Mouse (Mus musculus): ENCODE results near the gene Lasp1. TPM values are rescaled to one million over a fixed set of nuclear protein-coding genes. Genes with fewer than 3 reads are reported as not detected.
A peak's percentile ranks its signal among the peaks of the same experiment; 100 is the strongest.

Lasp1 gene
- 27.5 and 31.2 TPM in 2 replicates for polyA plus RNA-seq (2015; fragmentation: Nextera tagmentation; extraction: Ambion mirVana)

DNA sequence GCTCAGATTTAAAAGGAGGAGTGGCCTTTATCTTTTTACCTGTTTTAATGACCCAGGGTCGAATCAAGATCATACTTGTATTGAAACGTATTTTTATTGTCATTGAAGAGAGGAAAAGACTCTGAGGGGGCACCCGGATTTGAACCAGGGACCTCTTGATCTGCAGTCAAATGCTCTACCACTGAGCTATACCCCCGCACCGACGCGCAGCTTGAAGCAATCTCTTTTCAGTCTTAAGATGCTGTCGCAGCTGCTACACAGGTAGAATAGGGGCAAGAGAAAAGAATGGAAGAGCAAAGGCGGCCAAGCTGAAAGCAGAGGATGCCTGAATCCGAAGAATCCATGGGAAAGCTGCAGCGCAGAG, at the start of gene Lasp1:
TSS of gene Lasp1 (plus strand) at position 219 of the 364 bp plus-strand sequence.
- Histone ChIP-seq H3K4me1 (replicated peaks) (peaks cover 60% of the 10 kb centered on the region), H3K36me3 (no peaks in the 10 kb centered on the region), H3K9me3 (replicated peaks) (no peaks in the 10 kb centered on the region), H3K9ac (peak within 1 kb of the TSS; percentile 81), H3K4me3 (replicated peaks) (peak within 1 kb of the TSS; percentile 77), H3K27ac (peak within 1 kb of the TSS; percentile 89), H3K27me3 (0 out of 2 replicates have a peak, but pooled peaks cover 7% of the 10 kb centered on the region), H3K4me2 (peak within 1 kb of the TSS; percentile 96)
- DNase-seq, result peak; percentile 76
- peak; percentile 36 for ATAC-seq (ENCODE audit: low read depth)
- 0% methylated on average over 11 of the region's 11 CpGs for WGBS (ENCODE audit: insufficient replicate concordance)

DNA sequence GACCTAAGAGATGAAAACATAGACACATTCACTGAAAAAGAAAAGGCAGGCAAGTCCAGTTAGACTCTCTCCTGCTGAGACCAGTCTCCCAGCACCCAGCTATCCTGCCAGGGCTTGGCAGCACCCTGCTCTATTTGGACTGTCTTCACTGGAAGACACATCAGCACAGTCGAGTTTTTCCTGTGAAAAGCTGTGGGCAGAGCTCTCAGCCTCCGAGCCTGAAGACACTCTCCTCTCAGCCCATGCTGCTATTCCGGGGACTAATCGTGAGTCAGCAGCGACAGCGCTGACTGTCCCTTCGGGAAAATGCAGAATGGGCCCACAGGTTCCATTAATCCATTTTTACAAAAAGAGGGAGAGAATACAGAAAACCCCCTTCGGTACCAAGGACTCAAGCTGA, 45.5 kb upstream of the Lasp1 start:
- DNase-seq, result no peak
- H3K36me3 ChIP-seq, result peaks cover 92% of the 10 kb centered on the region
- no peaks in the 10 kb centered on the region for H3K27me3 ChIP-seq
- H3K9me3 ChIP-seq (replicated peaks), result peaks cover 5% of the 10 kb centered on the region; the same call in 1 of the 2 replicates
- no peak overlapping the region for H3K9ac ChIP-seq
- H3K4me2 ChIP-seq, result no peak overlapping the region
- H3K4me1 ChIP-seq (replicated peaks), result peaks cover 18% of the 10 kb centered on the region
- H3K27ac ChIP-seq, result no peak overlapping the region
- no peak for ATAC-seq (ENCODE audit: low read depth)
- 86% methylated on average over 8 of the region's 8 CpGs for WGBS (ENCODE audit: insufficient replicate concordance)
- no peak overlapping the region for H3K4me3 ChIP-seq (replicated peaks)

DNA sequence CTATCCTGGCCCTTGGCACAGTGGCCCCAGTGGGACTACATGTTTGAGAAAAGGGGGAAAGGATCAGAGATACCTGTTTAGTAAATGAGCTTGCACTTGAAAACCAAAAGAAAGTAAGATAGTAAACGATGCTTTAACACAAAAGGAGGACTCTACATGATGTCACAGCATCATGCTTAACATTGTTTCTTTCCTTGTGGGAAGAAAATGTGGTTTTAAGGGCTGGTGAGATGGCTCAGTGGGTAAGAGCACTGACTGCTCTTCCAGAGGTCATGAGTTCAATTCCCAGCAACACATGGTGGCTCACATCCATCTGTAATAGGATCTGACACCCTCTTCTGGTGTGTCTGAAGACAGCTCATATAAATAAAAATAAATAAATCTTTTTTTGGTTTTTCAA, 40.7 kb upstream of the Lasp1 start:
- Histone ChIP-seq H3K9ac (no peak overlapping the region), H3K9me3 (replicated peaks) (no peaks in the 10 kb centered on the region), H3K27ac (no peak overlapping the region), H3K4me1 (replicated peaks) (peaks cover 9% of the 10 kb centered on the region), H3K4me2 (no peak overlapping the region), H3K27me3 (no peaks in the 10 kb centered on the region), H3K4me3 (replicated peaks) (no peak overlapping the region), H3K36me3 (peaks cover 89% of the 10 kb centered on the region)
- WGBS (ENCODE audit: insufficient replicate concordance), result 69% methylated on average over 1 of the region's 1 CpGs
- ATAC-seq (ENCODE audit: low read depth) (no peak), DNase-seq (no peak)

DNA sequence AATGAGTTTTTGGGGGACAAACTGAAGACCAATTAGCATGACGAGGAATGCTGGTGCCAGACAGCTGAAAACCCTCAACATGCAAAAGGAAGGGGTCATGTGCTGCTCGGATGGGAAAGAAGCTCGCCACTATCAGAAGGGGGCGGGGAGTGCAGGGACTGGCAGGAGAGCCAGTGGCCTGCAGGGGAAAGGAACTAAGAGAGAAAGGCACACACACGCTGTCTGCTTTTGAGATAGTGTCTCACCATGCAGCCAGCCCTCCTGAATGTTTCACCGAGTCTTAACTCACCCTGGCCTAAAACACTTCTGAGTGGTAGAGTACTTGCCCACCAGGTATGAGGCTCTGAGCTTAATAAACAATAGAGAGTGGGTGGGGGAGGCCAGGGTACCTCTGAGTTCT, 39.9 kb upstream of the Lasp1 start:
- DNase-seq (no peak), ATAC-seq (ENCODE audit: low read depth) (no peak)
- no peak overlapping the region for H3K27ac ChIP-seq
- H3K4me1 ChIP-seq (replicated peaks), result peaks cover 9% of the 10 kb centered on the region
- H3K36me3 ChIP-seq, result peaks cover 86% of the 10 kb centered on the region
- H3K27me3 ChIP-seq, result no peaks in the 10 kb centered on the region
- no peak overlapping the region for H3K4me2 ChIP-seq
- H3K9ac ChIP-seq, result no peak overlapping the region
- 63% methylated on average over 6 of the region's 6 CpGs for WGBS (ENCODE audit: insufficient replicate concordance)
- no peak overlapping the region for H3K4me3 ChIP-seq (replicated peaks)
- H3K9me3 ChIP-seq (replicated peaks), result no peaks in the 10 kb centered on the region

DNA sequence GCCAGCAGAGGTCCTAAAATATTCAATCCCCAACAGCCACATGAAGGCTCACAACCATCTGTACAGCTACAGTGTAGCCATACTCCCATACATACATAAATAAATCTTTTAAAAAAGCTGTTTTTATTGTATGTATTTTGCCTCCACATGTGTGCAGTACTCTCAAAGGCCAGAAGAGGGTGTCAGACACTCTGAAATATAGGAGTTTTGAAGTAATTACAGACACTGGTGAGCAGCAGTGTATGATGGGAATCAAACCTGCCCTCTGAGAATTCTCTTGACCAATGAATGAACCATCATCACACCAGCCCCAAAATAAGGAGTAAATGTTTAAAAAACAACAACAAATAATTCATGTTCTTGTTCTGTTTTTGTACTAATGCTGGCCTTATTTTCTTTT, 37.2 kb upstream of the Lasp1 start:
- DNase-seq, result no peak
- Histone ChIP-seq H3K4me1 (replicated peaks) (peaks cover 20% of the 10 kb centered on the region), H3K4me3 (replicated peaks) (no peak overlapping the region), H3K36me3 (peaks cover 64% of the 10 kb centered on the region), H3K9ac (no peak overlapping the region), H3K27ac (no peak overlapping the region), H3K27me3 (no peaks in the 10 kb centered on the region), H3K4me2 (no peak overlapping the region), H3K9me3 (replicated peaks) (no peaks in the 10 kb centered on the region)
- no peak for ATAC-seq (ENCODE audit: low read depth)

DNA sequence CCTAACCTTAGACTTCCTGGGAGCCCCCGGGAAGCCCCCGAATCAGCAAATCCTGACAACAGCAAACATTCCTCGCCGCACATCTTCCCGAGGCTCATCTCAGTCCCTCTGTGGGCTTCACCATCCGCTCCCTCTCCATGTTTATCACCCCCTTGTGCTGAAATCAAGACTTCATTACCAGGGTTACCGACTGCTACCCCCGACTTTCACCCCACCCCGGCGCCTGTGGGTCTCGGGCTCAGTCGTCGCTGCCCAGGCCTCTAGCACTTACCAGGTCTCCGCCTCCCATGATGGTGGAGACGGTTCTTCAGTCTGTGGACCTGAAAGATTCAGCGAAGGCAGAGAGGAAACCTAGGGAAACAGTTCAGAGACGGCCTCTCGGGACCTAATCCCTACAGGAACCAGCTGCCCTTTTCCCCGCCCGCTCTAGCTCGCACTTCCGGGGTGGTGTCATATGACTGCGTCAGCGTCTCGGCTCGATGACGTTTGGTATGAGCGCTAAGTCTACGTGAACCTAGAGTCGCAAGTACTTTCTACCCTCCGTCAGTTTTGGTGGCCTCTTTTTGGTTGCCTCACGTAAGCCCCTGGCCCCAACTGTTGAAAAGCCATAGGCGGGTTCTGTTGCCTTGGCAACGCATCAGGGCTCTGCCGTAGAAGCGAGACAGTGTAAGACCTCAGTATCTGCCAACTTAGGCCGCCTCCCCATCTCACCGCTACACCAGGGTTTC, 32.5 kb upstream of the Lasp1 start, which contains the start of gene Cwc25:
TSS of gene Cwc25 (minus strand) at position 403 of the 728 bp plus-strand sequence.
- H3K27me3 ChIP-seq, result no peaks in the 10 kb centered on the region
- H3K4me2 ChIP-seq, result peak within 1 kb of the TSS; percentile 80
- peak within 1 kb of the TSS; percentile 90 for H3K9ac ChIP-seq
- under 1% methylated on average over 38 of the region's 38 CpGs for WGBS (ENCODE audit: insufficient replicate concordance)
- peaks cover 23% of the 10 kb centered on the region for H3K36me3 ChIP-seq
- peak within 1 kb of the TSS; percentile 85 for H3K4me3 ChIP-seq (replicated peaks)
- H3K27ac ChIP-seq, result peak within 1 kb of the TSS; percentile 93
- ATAC-seq (ENCODE audit: low read depth) (peak; percentile 96), DNase-seq (peak; percentile 90)
- H3K4me1 ChIP-seq (replicated peaks), result peaks cover 21% of the 10 kb centered on the region
- no peaks in the 10 kb centered on the region for H3K9me3 ChIP-seq (replicated peaks)

DNA sequence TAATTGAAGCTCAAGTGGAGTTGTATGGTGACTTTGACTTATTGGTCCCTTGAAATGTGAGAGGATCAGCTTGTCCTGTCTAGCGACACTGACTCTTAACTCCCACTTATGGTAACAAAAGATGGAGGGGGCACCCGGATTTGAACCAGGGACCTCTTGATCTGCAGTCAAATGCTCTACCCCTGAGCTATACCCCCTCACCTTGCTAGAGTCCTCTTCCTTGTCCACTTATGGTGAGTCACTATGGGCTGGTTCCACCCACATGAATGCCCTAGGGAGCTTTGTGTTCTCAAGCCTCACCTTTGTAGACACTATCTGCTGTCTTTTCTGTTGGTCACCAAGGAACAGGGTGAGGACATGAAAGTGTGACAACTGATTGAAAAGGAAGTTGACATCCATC, 29.1 kb upstream of the Lasp1 start:
- no peak for ATAC-seq (ENCODE audit: low read depth)

DNA sequence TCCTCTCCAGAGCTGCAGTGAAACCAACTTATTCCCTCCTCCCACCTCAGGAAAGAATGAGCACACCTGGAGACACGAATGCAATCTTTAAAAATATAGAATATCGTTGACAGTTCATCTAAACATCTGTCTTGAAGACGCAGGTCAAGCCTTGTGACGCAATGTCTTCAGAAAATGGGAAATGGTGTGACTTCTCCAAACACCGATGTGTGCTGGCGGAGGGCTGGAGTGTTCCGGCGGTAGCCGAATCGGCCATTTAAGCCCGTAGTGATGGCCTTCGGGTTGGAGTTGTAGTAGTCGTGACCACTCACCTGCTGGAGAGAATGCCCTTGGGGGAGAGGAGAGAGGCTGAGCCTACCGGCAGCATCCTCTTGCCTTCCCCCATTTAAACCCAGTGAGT, 27.4 kb upstream of the Lasp1 start:
- ATAC-seq (ENCODE audit: low read depth) (no peak), DNase-seq (no peak)
- Histone ChIP-seq H3K4me2 (no peak overlapping the region), H3K4me1 (replicated peaks) (peaks cover 19% of the 10 kb centered on the region), H3K9me3 (replicated peaks) (no peaks in the 10 kb centered on the region), H3K27ac (no peak overlapping the region), H3K4me3 (replicated peaks) (no peak overlapping the region), H3K9ac (no peak overlapping the region), H3K36me3 (peaks cover 11% of the 10 kb centered on the region), H3K27me3 (no peaks in the 10 kb centered on the region)
- 68% methylated on average over 14 of the region's 14 CpGs for WGBS (ENCODE audit: insufficient replicate concordance)

More for the DNA sequence above, 29.1 kb upstream of the Lasp1 start:
- no peaks in the 10 kb centered on the region for H3K36me3 ChIP-seq
- H3K4me3 ChIP-seq (replicated peaks), result no peak overlapping the region
- H3K4me1 ChIP-seq (replicated peaks), result peaks cover 18% of the 10 kb centered on the region
- DNase-seq, result no peak
- H3K4me2 ChIP-seq, result no peak overlapping the region
- no peaks in the 10 kb centered on the region for H3K27me3 ChIP-seq
- WGBS (ENCODE audit: insufficient replicate concordance), result 19% methylated on average over 2 of the region's 2 CpGs
- no peaks in the 10 kb centered on the region for H3K9me3 ChIP-seq (replicated peaks)
- H3K27ac ChIP-seq, result no peak overlapping the region
- H3K9ac ChIP-seq, result no peak overlapping the region

DNA sequence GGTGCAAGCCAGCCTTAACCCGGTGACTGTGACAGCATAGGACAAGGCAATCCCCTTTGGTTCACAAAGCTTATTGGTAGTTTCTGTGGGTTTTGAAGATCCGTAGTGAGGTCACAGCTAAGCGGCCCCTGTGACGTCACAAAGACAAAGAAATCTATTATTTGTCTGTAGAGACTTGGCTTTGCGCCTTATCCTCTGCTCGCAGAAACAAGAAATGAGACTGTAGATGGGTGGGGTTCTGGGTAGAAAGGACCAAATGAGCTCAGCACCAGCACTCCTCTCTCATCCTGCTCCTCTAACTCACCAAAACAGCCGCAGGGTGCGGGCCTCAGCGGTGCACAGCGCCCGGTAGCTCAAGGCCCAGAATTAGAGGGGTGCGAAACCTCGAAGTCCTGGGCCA, 23.6 kb upstream of the Lasp1 start:
- Histone ChIP-seq H3K4me1 (replicated peaks) (peaks cover 37% of the 10 kb centered on the region), H3K27me3 (no peaks in the 10 kb centered on the region), H3K9ac (no peak overlapping the region), H3K36me3 (peaks cover 49% of the 10 kb centered on the region), H3K9me3 (replicated peaks) (no peaks in the 10 kb centered on the region), H3K4me3 (replicated peaks) (no peak overlapping the region), H3K4me2 (no peak overlapping the region), H3K27ac (no peak overlapping the region)
- no peak for DNase-seq
- 72% methylated on average over 13 of the region's 13 CpGs for WGBS (ENCODE audit: insufficient replicate concordance)
- 0 out of 2 replicates have a peak, but pooled peaks have one; percentile 14 for ATAC-seq (ENCODE audit: low read depth)

DNA sequence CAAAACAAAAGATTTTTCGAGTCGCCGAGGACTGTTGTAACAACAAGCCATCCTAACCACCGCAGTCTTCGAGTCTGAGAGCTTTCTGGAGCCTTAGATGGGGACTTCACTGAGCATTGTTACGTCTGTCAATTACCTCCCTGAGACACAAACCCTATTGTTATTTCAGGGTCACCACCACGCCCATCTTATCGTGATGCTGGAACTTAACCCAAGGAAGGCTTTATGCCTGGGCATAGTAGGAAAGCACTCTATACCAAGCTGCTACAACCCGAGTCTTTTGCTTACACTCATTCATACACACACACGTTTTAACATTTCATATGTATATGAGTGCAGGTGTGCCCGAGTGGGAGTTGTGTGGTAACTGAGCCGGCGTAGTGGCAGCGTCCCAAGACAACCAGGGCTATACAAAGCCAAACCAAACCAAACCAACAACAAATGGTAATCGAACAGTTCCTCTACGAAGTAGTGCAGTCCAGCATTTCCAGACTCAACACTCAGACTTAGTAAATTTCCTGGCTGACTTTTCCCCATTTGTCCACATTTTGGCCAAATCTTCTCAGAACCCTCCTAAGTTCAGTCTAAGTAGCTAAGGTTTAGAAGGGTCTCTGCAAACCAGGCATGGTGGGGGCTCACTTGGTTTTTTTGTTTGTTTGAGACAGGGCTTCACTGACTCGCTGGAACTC, 22.8 kb upstream of the Lasp1 start, which contains the start of gene 1700001P01Rik:
TSS of gene 1700001P01Rik (minus strand) at position 111 of the 689 bp plus-strand sequence.
- Histone ChIP-seq H3K36me3 (peaks cover 56% of the 10 kb centered on the region), H3K27me3 (no peaks in the 10 kb centered on the region), H3K4me3 (replicated peaks) (no peak within 1 kb of the TSS), H3K4me1 (replicated peaks) (peaks cover 44% of the 10 kb centered on the region), H3K27ac (peak within 1 kb of the TSS; percentile 11; the same call in 1 of the 2 replicates), H3K9me3 (replicated peaks) (no peaks in the 10 kb centered on the region), H3K4me2 (no peak within 1 kb of the TSS), H3K9ac (no peak within 1 kb of the TSS)
- WGBS (ENCODE audit: insufficient replicate concordance), result 47% methylated on average over 17 of the region's 17 CpGs
- ATAC-seq (ENCODE audit: low read depth) (0 out of 2 replicates have a peak, but pooled peaks have one; percentile 2), DNase-seq (no peak)

DNA sequence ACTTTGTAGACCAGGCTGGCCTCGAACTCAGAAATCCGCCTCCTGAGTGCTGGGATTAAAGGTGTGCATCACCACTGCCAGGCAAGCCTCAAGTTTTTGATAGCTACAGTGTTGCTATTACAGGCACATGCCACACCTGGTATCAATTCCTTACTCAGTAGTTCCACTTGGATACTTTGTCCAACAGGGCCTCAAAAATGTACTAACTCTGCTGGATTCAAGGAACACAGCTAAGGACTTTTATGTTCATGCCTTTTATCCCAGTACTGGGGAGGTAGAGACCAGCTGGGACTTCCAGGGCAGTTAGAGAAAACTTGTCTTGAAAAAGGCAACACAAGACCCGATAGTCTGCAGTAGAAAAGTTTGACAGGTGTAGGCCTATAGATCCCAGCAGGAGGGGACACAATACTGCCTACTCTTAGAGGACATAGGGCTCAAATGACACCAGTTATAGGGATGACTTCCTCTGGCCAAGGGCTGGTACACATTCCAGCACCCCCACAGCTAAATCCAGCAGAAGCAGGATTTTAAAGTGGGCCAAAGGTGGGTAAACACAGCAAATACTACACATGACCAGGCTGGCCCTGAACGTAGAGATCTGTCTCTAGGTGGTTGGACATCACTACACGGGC, 22.2 kb upstream of the Lasp1 start:
- Histone ChIP-seq H3K4me1 (replicated peaks) (peaks cover 48% of the 10 kb centered on the region), H3K9me3 (replicated peaks) (no peaks in the 10 kb centered on the region), H3K36me3 (peaks cover 60% of the 10 kb centered on the region), H3K4me2 (no peak overlapping the region), H3K27ac (peak overlapping the region; percentile 11; the same call in 1 of the 2 replicates), H3K4me3 (replicated peaks) (no peak overlapping the region), H3K27me3 (no peaks in the 10 kb centered on the region), H3K9ac (no peak overlapping the region)
- ATAC-seq (ENCODE audit: low read depth) (peak; percentile 45), DNase-seq (no peak)
- 56% methylated on average over 5 of the region's 5 CpGs for WGBS (ENCODE audit: insufficient replicate concordance)
